Mouse (Mus musculus) cerebellum, postnatal 10 days (tissue): Measurements from ENCODE around the gene Kcna1.
A peak's percentile ranks its signal among the peaks of the same experiment; 100 is the strongest.

Experiments used
- DNase-seq, 2 experiments: peaks; one replicate each; pipeline ENCODE4 v3.0.0; 2021; ENCODE audit warnings: mixed read lengths in 2 of 2

Kcna1 gene

DNA sequence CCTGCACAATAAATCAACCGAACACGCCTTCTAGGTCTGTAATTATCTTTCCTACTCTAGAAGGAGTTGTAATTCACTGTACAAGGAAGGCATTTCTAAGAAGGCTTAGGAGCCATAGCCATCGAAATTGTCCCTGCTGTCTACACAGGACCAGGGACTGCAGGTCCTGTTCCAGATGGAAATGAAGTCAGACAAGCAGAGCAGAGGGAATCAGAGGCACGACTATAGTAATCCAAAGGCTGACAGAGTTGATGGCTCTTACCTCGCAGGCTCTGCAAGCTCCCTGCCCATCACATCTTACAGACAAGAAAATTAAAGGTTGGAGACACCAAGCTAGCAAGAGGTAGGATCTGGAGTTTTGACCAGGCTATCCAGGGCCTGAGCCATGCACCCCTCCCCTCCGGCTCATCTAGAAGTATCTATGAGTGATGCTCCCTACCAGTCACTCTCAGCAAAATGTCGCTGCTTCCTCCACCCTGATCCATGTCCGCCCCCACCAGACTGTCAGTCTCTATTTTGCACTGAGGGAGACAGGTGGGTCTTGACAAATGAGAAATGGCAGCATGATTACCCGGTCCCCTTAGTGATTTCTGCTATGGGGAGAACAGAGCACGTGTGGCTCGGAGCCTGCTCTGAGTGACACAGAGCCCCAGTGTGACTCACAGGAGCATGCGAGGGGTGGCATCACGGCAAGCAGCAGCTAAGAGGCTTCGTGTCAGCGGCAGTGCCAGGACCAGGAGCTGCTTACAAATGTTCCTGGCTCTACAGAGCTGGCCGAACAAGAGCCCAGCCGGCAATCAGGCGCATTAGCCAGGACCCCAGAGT, 50.2 kb downstream of the Kcna1 start:
- DNase-seq = peak; percentile 64 to 80

DNA sequence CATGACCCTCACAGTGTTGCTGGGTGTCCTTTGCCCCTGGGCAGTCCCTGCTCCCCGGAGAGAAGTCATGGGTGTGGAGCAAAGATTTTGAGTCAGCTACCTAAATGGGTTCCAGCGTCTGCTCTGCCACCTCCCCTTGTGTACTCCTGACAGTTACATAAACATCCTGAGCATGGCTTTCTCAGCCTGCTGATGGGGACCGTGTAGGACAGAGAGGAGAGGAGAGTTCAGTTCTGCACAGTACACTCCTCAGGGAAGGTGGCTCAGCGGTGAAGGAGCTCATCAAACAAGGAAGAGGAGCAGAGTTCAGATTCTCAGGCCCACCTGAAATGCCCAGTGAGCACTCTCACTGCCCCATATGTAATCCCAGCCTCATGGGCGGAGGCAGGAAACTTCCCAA, 51.1 kb downstream of the Kcna1 start:
- no peak for DNase-seq

DNA sequence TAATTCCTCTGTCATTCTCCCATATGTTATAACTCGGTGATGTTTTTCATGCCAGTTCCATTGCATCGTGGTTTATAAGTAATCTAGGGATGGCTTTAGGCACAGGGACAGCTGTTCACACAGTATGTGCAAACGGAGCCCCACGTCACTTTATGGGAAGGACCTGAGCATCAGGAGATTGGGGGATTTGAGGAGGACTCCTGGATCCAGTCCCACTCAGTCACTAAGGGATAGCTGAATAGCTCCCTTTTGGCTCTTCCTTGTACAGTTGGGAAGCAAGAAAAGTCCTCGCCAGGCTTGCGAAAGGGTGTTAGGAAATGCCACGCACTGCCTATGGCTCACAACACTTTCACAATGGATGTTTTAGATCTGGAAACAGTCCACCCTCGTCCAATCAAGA, 51.8 kb downstream of the Kcna1 start:
- DNase-seq = peak; percentile 70 to 75

DNA sequence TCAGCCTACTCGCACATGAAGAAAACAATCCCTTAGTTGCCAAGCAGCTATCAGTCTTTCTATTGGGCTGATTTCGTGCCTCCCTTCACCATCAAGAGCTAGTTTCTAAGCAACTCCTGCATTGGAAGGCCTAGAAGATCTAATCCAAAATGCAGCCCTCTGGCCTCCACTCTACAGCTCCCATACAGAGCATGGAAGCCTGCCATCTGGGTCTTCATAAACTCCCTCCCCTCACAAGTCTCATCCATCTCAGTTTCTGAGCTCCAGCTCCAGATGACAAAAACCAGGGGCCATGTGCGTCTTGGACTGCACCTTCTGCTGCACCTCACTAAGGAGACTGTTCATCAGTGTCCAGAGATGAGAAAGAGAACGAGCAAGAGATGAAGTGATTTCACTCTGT, 52.8 kb downstream of the Kcna1 start:
- DNase-seq = peak; percentile 56 to 64
